Mouse (Mus musculus) ovary, adult 18-20 months (tissue): ENCODE measurements around the gene Pik3cd.
"Not testable (repeated sequence)": the region's sequence is repeated elsewhere in the genome, so short reads cannot be mapped to it uniquely, and the experiment has no call there.

Experiments
- DNase-seq: peaks from one replicate; pipeline ENCODE4 v3.0.0; 2022; ENCODE audit warnings: low spot score, mixed read lengths

The Pik3cd gene

DNA sequence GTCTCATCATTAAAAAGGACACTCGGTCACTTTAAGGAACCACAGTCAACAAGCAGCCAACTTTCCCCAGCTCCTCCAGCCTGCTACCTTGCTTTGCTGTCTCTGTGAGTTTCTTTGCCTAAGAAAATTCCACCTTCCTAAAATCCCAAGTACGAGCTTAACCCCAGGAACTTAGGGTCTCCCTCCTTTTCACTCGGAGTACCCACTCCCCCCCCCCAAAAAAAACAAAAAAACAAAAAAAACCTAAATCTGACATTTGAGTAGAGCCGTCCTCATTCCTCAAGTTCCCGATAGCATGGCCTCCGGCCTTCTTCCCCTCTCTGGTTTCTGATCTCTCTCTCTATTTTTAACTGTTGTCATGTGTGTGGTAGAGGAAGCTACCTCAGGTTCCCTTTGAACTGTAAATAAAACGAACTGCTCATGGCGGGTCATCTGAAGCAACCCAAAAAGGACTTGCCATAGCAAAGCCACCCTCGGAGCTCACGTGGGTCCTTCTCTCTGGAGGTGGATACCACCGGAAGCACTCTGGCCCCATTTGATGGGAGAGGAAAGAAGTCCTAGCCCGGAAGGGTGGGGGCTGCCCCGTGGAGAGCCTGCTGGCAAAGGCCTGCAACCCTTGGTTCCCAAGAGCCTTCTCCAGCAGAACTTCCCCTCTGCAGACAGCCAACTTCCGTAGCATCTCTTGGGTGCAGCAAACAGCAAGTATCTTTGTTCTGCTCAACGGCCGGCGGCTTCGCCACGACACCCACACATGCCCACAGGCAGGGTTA is at the start of gene Pik3cd:
TSS of gene Pik3cd (minus strand) at position 362 of the 770 bp plus-strand sequence.
- no peak for DNase-seq

DNA sequence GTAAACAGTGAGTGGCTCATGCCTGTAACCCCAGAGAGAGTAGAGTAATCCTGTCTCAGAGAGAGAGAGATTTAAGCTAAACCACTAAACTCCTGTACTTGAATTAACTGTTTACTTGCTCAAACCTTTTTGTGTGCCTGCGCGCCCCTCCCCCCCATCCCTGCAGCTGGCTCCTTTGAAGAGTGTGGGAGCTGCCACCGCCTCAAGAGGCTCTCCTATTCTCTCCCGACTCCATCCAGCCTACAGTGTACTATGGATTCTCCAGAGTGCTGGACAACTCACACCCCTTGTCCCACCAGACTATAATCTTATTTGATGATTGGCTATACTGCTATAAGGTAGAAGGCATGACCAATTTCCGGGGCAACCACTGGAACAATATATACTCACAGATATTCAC is 48.3 kb upstream of the Pik3cd start:
- DNase-seq = no peak

DNA sequence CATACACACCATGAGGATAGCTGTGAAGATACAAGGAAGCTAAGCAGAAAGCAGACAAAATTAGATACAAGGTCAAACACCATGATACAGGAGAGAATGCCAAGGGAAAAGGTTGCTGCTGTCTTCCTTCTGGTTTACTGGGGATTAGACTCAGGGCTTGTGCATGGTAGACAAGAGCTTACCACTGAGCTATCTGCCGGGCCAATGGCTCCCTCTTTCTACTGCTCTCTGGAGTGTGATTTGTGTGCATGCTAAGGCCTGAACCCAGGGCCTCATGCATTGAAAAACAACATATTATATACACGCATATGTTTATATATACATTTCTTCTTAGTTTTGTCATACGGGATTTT is 47.3 kb upstream of the Pik3cd start:
- not testable (repeated sequence) for DNase-seq

DNA sequence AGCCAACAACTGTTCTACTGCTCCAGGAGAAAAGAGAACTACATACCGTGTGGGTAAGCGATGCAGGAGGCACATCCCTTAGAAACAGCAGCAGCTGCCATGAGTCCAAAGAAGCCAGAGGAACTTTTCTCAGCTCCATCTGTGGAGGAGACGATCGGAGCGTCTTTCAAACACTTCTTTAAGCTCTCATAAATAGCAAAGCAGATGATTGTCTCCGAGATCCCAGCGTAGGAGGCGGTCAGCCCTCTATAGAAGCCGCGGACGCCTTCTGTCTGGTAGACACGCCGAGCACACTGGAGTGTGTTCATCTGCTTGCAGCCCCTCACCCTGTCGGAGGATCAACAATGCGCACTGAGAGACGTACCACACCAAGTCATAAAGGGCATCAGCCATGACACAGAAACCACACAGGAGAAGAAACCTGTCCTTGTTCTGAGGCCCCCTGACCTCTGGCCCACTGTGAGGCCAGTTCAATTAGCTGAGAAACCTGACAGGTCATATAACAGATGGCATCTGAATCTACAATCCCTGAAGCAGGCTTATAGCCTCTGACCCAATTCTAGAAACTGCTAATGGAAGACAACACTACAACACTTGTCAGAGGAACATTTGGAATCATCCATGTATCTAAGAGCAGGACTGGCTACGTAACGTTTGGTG is 46.8 kb upstream of the Pik3cd start:
- no peak for DNase-seq

DNA sequence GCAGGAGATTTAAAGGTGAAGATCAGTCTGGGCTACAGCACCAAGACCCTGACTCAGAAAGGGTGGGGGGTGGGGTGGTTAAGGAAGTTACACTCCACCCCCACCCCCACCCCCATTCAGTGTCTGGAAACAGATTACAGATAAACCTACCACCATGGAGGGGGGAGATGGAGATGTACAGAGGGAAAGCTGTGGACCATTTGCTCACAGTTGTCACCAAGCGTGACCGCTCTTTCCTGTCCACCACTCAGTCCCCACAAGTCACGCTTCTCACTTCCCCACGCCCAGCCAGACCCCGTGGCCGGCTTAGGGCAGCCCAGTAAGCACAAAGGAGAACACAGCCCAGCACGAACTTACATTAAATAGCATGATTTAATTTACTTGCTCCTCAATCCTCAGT is 41.7 kb upstream of the Pik3cd start:
- DNase-seq = no peak

DNA sequence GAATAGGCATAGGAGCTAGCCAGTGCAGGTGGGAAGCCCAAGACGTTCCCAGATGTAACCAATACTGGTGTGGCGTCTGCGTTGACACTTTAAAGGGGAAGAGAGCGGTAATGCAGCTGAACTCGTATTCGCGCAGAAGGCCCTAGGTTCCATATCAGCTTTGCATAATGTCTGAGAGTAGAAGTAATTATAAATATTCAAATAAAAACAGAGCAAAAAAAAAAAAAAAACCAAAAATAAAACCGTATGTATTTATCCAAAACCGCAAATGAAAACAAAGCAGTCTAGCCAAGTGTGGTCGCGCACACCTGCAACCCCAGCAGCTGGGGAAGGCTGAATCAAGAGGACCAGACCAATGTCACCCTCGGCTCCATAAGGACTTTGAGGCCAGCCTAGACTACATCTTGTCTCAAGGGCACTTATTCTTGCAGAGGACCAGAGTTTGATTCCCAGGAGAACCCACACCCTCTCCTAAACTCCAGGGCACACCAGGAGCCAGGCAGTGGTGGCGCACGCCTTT is 39.7 kb upstream of the Pik3cd start:
- no peak for DNase-seq

DNA sequence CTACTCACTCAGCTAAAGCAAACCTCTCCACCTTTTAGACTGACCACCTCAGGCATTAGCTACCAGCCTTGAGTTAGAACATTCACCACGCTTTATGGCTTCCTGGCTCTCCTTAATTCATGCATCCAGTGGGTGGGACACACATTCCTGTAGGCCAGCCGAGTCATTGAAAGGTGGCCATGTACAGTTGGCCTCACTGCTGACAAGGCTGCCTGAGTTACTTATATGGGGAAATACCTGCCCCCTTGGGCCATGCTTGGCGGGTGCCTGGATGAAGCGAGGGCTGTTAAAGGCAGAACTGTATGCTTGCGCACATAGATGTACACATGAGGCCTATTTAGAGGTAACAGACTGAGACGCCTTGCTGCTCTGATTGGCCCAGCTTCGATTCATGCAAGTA is 37.9 kb upstream of the Pik3cd start:
- no peak for DNase-seq

DNA sequence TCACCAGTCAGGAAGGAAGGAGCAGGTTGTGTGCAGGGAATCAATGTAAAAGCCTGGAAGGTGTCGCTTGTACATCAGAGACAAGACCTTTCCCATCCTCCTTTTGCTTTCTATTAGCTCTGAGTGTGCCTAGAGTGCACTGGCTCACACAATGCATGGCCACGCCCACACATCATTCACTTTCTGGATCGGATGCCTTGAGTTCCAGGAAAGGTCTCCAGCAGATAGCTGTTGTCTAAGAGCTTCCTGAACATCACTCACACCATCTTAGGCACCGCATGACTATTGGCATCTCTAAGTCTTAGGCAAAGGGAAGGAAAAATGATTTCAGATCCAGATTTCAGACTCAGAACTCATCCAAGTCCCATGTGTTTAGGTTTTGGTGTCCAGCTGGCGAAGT is 37.1 kb upstream of the Pik3cd start:
- DNase-seq = no peak

DNA sequence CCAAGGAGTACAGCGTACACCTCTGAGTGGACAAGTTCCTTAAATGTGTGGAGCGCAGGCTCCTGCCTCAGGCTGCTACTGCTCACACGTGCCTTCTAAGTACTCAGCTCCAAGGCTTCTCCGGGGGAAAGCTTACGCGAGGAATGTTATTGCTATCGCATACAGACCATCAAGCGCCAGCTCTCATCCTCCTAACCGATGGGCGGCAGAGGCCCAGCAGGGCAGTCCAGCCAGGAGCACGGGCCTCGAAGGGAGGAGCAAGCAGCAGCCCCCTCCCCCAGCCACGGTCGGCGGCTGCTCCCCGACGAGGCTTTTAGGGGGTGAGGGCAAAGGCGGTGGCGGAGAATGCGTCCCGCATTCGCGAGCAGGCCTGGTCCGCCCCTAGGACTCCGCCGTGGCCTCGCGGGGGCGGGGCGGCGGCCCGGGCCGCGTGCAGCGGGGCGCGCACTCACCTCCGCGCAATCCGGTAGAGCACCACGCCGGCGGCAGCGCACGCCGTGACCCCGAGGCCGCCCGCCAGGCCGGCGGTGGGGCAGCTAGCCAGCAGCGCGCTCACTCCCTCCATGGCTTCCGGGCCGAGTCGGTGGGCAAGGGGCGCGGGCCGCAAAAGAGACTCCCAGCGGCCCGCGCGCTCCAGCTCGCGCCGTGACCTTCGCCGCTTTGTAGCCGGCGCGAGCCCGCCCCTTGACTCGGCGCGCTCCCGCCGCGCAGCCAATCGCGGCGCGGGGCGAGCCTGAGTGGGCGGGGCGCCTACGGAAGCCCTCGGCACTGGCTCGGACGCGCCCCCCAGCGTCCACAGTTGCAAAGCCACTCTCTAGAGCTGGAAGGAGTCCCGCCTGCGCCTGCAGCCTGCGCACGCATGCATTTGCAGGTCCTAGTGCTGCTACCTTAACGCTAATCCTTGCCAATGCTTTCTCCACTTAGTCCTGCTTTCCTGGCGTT is 35.3 kb upstream of the Pik3cd start, which contains the start of gene Tmem201:
TSS of gene Tmem201 (minus strand) at position 662 of the 942 bp plus-strand sequence.
- DNase-seq = peak; percentile 86

DNA sequence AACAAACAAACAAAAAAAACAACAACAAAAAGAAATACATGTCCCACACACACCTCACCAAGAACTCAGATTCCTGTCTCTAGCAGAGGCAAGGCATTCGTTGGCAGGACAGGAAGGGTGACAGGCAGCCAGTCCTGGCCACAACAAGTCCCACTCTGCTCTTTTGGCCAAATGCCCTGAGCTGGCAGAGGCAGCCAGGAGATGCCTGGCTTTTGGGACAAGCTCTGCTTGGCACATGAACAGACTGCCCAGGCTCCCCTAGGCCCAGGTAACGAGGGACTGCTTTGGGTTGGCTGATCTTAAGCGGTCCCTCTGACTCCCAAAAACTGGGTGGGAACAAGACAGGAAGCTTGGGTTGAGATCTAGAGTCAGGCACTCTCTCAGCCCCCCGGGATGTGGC is 34.2 kb upstream of the Pik3cd start:
- peak; percentile 41 for DNase-seq

DNA sequence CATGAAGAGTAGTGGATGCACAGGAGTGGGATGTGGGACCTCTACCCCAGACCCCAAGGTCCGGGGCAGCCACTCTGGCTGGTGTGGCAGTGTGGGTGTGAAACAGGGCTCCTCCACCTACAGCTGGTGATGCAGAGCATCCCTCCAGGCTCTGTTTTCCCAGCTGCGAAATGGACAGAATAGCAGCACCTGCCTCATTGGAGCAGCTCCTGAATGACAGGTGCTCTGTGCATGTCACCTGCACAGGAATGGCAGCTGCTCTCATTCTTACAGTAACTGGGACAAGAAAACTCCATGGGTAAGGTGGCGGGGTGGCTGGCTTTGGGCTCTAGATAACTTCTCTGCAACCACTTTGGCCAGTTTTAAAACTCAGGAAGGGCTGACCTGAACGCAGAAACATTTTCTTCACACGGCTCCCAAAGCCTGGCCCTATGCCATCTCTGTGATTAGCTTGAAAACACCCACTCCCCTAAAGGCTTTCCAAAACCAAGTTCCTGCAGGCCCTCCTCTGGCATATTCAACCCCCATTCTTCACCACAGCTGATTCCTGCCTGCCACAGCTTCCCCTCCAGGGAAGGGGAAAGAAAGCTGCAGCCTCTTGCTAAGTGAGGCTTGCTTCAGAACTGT is 33.4 kb upstream of the Pik3cd start:
- DNase-seq = no peak

DNA sequence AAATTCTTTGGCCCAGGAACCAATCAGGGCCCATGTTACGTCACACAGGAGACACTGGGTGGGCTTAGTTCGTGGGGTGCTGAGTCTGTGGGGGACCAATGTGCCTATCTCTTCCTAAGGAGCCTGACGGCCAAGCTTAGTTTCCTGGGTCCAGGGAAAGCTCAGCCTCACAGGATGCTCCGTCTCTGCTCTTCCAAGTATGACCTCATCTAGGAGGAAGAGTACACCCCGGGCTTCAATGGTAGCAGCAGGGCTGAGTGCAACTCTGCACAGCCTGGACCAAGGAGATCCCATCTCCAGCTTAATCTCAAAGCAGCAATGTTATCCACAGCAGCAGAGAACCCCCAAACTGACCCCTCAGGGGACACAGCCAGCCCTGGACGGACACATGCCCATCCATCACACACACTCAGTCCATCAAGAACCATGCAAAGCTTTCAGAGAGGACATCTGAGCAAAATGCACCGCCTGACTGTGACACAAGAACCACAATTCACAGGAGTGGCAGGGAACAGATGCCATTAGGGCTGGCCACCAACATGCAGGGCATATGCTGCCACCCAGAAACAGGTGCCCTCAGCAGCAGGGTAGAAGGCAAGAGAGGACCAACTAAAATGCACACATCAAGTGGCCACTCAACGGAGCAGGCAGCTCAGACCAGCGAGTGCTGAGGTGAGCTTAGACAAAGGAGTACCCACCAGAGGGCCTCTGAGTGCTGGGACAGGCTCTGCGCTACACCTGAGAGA is 32.5 kb upstream of the Pik3cd start:
- no peak for DNase-seq

DNA sequence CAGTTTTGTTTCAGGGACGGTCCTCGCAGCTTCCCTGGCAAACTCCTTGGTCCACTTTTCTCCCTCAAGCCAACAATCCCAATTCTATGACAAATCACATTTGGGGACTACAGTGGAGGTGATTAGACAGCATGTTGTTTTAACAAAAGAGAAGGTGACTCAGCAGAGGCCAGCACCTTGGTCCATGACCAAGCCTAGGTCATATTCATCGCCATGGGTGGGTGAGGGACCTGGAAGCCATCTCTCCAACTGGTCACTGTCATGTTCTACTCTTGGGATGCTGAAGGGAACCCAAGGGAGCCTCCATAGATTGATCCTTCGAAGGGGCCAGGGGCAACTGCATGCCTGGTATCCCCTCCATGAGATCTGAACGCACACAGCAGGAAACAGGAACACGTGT is 31.9 kb upstream of the Pik3cd start:
- no peak for DNase-seq

DNA sequence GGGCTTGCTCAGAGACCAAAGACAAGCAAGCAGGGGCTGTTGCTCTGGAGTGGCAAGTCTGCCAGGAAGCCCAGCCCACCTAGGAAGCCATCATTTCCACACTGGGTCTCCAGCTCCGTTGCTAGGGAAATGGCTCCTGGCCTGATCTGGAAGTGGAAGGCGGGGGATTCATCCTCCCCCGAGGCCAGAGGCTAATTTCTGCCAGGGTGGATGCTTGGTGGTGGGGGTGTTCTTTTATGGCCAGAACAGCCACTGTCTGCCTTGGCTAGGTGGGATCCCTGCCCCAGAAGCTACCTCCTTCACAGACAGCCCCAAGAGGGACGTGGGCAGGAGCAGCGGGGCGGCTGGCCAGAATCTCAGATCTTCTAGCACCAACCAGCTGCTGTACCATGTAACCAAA is 31.4 kb upstream of the Pik3cd start:
- no peak for DNase-seq

DNA sequence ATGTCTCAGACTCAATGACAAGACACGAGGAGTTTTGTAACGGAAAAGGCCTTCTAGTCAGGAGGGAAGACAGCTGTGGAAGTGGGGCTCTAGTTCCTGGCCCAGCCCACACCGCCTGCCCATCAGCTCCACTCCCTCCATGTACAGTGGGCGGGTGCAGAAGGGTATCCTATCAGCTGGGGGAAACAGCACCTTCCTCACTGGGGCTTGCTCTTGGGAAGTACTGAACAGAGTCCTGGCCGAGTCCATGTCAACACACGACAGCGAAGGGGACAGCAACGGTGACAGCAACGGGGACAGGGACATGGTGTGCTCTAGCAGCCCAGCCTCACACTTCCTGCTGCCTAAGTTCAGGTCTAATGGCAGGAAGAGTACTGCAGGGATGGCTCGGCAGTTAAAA is 30.4 kb upstream of the Pik3cd start:
- no peak for DNase-seq

DNA sequence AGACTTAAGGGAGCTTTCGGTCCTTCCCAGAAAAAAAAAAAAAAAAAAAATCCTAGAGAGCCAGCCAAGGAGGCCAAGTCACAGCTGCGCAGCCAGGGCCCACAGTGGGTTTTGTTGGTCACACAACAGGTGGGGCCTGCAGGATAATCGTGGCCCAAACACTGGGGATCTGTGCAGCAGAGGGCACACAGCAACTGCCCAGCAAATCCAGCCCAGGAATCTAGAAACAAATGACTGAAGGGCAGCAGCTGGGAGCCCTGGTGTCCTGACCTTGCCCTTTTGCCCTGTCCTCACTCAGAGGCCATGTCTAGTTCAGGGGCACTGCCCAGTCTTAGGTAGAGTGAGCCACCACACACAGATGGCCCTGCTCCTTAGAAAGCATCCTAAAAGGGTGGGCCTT is 29.9 kb upstream of the Pik3cd start:
- DNase-seq = no peak

DNA sequence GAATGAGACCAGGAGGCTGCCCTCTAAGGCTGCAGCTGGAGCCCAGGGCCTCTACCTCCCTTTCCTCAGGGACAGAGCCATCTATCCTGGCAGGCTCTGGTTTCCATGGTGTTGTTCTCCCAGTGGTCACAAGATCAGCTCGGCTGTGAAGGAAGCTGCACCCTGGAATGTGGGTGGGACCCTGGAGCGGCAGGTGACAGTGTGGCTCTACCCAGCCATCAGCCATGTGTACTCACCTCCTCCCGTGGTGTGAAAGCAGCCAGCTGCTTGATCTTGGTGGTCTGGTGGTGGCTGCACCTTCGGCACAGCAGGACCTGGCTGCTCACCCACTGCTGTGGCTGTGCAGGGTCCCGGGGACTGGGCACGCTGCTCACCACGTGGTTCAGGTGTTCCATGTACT is 28.5 kb upstream of the Pik3cd start:
- no peak for DNase-seq

DNA sequence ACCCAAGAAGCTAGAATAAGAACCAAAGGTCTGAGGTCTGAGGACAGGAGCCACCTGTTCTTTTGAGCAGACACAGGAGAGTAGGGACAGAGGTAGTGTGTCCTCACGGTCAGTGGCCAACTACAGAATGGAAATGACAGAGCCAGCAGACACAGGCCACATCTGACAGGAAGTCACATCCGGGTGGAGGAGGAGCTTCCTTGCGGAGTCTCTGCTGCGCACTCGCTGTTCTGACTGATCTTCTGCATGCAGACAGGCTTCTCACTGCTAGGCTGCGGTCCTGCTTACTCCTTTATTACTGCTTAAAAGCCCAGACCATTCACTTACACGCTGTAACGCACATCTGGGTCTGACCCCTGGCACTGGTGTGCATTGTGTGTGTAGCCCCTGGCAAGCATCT is 26.4 kb upstream of the Pik3cd start:
- DNase-seq = no peak

DNA sequence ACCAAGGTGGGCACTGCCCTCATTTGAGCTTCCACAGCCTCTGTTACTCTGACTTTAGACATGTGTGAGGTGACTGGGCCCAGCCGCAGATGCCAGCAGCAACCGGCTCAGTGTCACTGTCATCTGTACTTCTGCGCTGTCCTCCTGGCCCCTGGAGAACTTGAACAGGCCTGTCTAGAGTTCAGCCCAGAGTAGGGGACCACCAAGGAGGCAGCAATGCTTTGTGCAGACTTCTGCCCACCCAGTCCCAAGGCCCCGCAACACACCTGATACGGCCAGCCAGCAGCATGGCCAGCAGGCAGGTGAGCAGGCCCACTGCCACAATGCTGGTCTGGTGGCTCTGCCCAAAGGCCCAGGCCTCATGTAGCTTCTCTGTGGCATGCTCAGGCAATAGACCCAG is 25.3 kb upstream of the Pik3cd start:
- no peak for DNase-seq

DNA sequence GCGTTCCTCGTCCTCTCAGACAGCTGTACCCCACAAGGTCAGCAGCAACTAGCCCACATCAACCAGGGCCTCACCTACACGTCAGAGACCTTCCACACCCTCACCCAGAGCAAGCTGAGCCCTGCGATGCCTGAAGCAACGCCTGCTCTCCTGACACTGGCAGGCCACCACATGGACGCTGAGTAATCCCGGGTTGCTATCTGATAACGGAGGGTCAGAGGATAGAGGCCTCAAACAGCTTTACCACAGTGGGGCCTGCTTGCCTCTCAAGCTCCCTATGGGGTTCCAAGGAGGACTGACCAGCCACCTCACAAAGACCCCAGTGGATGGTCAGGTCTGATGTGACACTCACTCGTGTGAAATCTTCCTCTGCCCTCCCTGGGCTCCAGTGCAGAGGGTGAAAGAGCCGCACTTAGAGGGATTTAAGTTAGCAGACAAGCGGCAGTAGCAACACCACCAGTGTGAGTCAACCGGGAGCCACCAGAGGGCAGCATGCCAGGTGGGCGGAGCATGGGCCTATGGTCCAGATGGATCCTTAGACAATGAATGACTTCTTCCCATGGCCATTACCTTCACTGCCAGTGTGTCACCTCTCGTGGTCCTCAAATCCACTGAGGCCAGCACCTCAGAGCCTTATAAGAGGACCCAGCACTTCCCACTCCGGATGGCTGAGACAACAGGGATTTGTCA is 23.4 kb upstream of the Pik3cd start:
- DNase-seq = peak; percentile 40
